Mouse (Mus musculus): Measurements from ENCODE around the gene St6galnac3.

GRCm38 (mm10) chr3:153339091-153339490, 385.9 kb downstream of the St6galnac3 start:
- no peak for TF ChIP-seq CTCF (IDR thresholded peaks at IDR 0.05; ENCODE audit: insufficient read depth, low read length)
- TF ChIP-seq POLR2A (IDR thresholded peaks at IDR 0.05; ENCODE audit: borderline replicate concordance, extremely low read depth, low read depth, low read length), result no peak

All from lung, adult 2 months (tissue).